8 mouse cellular contexts compared by ENCODE assay signal in the genomic region with DNA sequence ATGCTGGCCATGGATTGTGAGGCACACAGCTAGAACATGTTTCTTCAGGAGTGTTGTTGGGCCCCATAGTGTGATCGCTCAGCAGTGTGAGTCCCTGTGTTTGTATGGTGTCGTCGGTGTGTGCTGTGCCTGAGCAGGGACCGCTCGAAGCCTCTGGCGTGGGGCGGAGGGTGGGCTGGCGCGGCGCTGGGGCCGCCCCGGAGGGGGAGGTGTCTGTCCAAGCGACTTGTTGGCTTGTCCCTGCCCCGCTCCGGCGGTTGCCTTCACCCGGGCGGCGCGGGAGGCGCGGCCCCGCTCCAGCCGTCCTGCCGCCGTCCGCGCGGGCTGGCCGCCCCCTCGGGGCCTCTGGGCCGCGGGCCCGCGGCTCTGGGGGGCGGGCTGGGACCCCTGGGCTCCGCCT. TPM values are rescaled to one million over a fixed set of nuclear protein-coding genes. Genes with fewer than 3 reads are reported as not detected.
DNase-seq lines count a peak whose midpoint lies in the region; ATAC-seq and TF ChIP-seq lines count a peak whose summit lies in the region.

No protein-coding gene starts in this region.

- under 1% methylated on average over 36 of the region's 37 CpGs for WGBS in heart, embryonic 15.5 days
- WGBS in stomach, embryonic 14.5 days: under 1% methylated on average over 22 of the region's 37 CpGs

- H3K27me3 ChIP-seq in heart, embryonic 15.5 days: no peaks in the 10 kb centered on the region
- no peaks in the 10 kb centered on the region for H3K27me3 ChIP-seq in stomach, embryonic 14.5 days (ENCODE audit: control insufficient read depth, insufficient read depth, low read length)

- no peaks in the 10 kb centered on the region for H3K9me3 ChIP-seq in heart, embryonic 15.5 days (replicated peaks)
- H3K9me3 ChIP-seq in stomach, embryonic 14.5 days (ENCODE audit: control insufficient read depth, low read depth, low read length): no peaks in the 10 kb centered on the region

- peak overlapping the region; percentile 88 for H3K4me2 ChIP-seq in heart, embryonic 15.5 days
- H3K4me2 ChIP-seq in stomach, embryonic 14.5 days (replicated peaks; ENCODE audit: low read depth, low read length): peak overlapping the region; percentile 73

- peak overlapping the region; percentile 77 for H3K27ac ChIP-seq in embryonic fibroblast, embryonic 13.5 days (ENCODE audit: insufficient read depth, low read length)
- H3K27ac ChIP-seq in heart, embryonic 15.5 days: peak overlapping the region; percentile 92
- H3K27ac ChIP-seq in stomach, embryonic 14.5 days (ENCODE audit: low read length): peak overlapping the region; percentile 78

- peak overlapping the region; percentile 73 for H3K4me3 ChIP-seq in embryonic fibroblast, embryonic 13.5 days (ENCODE audit: insufficient read depth, low read length)
- H3K4me3 ChIP-seq in heart, embryonic 15.5 days: peak overlapping the region; percentile 91
- peak overlapping the region; percentile 68 for H3K4me3 ChIP-seq in stomach, embryonic 14.5 days (ENCODE audit: low read depth, low read length)

- DNase-seq in ZHBTc4 (ENCODE audit: low read depth, low spot score): peak; percentile 70
- DNase-seq in kidney, postnatal 10 days: peak; percentile 92
- peak; percentile 87 to 92 for DNase-seq in lung, postnatal 4 days
- DNase-seq in thymus, postnatal 14 days: no peak
- no peak for DNase-seq in layer of hippocampus, postnatal 36 days

- H3K9ac ChIP-seq in heart, embryonic 15.5 days: peak overlapping the region; percentile 98
- peak overlapping the region; percentile 80 for H3K9ac ChIP-seq in stomach, embryonic 14.5 days (replicated peaks; ENCODE audit: low read depth, low read length)

- peak; percentile 75 for ATAC-seq in heart, embryonic 15.5 days (replicated peaks; ENCODE audit: insufficient number of reproducible peaks, insufficient read depth, low FRiP score, low read depth)
- ATAC-seq in stomach, embryonic 14.5 days (ENCODE audit: insufficient number of reproducible peaks, insufficient read depth, low FRiP score, low read depth): peak; percentile 50; the same call in 1 of the 2 replicates

- H3K4me1 ChIP-seq in embryonic fibroblast, embryonic 13.5 days (ENCODE audit: control insufficient read depth, insufficient read depth, low read length): peaks cover 30% of the 10 kb centered on the region
- peaks cover 93% of the 10 kb centered on the region for H3K4me1 ChIP-seq in heart, embryonic 15.5 days (replicated peaks)
- H3K4me1 ChIP-seq in stomach, embryonic 14.5 days (ENCODE audit: control insufficient read depth, insufficient read depth, low read length): peaks cover 75% of the 10 kb centered on the region

- peaks cover 13% of the 10 kb centered on the region for H3K36me3 ChIP-seq in heart, embryonic 15.5 days
- peaks cover 8% of the 10 kb centered on the region for H3K36me3 ChIP-seq in stomach, embryonic 14.5 days (ENCODE audit: control insufficient read depth, insufficient read depth, low read length)

- peak; percentile 88 for TF ChIP-seq POLR2A in embryonic fibroblast, embryonic 13.5 days (IDR thresholded peaks at IDR 0.05; ENCODE audit: low read depth, low read length)

- TF ChIP-seq CTCF in embryonic fibroblast, embryonic 13.5 days (IDR thresholded peaks at IDR 0.05; ENCODE audit: borderline replicate concordance, insufficient read depth, low read length): no peak

RNA-seq across cellular contexts. Expression of a gene that starts 24.6 kb away (rescaled TPM):
- 49.2 and 55.7 TPM in 2 replicates for polyA plus RNA-seq in embryonic fibroblast, embryonic 13.5 days (2011; ENCODE audit: insufficient read length, low read depth, missing spikeins)
- polyA plus RNA-seq in heart, embryonic 15.5 days (2015; fragmentation: Nextera tagmentation; extraction: Ambion mirVana): 6.0 and 7.8 TPM in 2 replicates
- 6.4 and 6.5 TPM in 2 replicates for polyA plus RNA-seq in stomach, embryonic 14.5 days (2014; fragmentation: Nextera tagmentation; extraction: Ambion mirVana)
- 10 to 100 TPM; 73.4 to 75.4 TPM for total RNA-seq in layer of hippocampus, postnatal 36 days (2021)

Comparison
In these comparisons a context has a peak if more than half of its experiments do, and no peak if none do; other contexts are left out.
1. DNase-seq: peak in ZHBTc4 (single experiment), kidney, postnatal 10 days (single experiment) and lung, postnatal 4 days (2 of 2); none in thymus, postnatal 14 days (single experiment) and layer of hippocampus, postnatal 36 days (0 of 2).
2. Peak in every context shown above with its lines, with median percentiles within 50 percentile points of each other: H3K27ac ChIP-seq and H3K4me3 ChIP-seq.